Mouse (Mus musculus) hindlimb bud, embryonic 11.5 days (tissue): ENCODE measurements around the gene Timp2.

Source experiments
- DNase-seq: peaks from one replicate; pipeline ENCODE4 v3.0.0-alpha.2; 2012; ENCODE audit warnings: low read depth, low spot score; ENCODE audit errors: extremely low spot score

Timp2 gene

GRCm38 (mm10) chr11:118253447-118254158 lies 101.9 kb downstream of the Timp2 start:
- DNase-seq = no peak
